Mouse (Mus musculus): ENCODE results near the gene Sh3glb1. TPM values are rescaled to one million over a fixed set of nuclear protein-coding genes. Genes with fewer than 3 reads are reported as not detected.

The Sh3glb1 gene
- polyA plus RNA-seq, 1 experiment: 31.6 TPM

GRCm38 (mm10) chr3:144688284-144688683 lies 31.9 kb downstream of the Sh3glb1 start:
- no peak overlapping the region for H3K4me3 ChIP-seq (ENCODE audit: control insufficient read depth, insufficient read depth, low read length)
- no peak overlapping the region for H3K27ac ChIP-seq (ENCODE audit: control insufficient read depth, insufficient read depth, low read length)
- TF ChIP-seq POLR2A (IDR thresholded peaks at IDR 0.05; ENCODE audit: control insufficient read depth, extremely low read depth, insufficient read depth, low read length, poor library complexity) (no peak), CTCF (IDR thresholded peaks at IDR 0.05; ENCODE audit: borderline replicate concordance, control insufficient read depth, extremely low read depth, insufficient read depth, low read length, poor library complexity) (no peak)
- DNase-seq: no peak
- H3K36me3 ChIP-seq (ENCODE audit: control insufficient read depth, insufficient read depth, low read length): peaks cover 32% of the 10 kb centered on the region
- 93% methylated on average over 8 of the region's 8 CpGs for WGBS
- no peaks in the 10 kb centered on the region for H3K27me3 ChIP-seq (ENCODE audit: control insufficient read depth, insufficient read depth, low read length)
- no peaks in the 10 kb centered on the region for H3K4me1 ChIP-seq (replicated peaks; ENCODE audit: control insufficient read depth, insufficient read depth, low read length)

GRCm38 (mm10) chr3:144687618-144688017 lies 32.5 kb downstream of the Sh3glb1 start:
- 95% methylated on average over 9 of the region's 9 CpGs for WGBS
- Histone ChIP-seq H3K4me1 (replicated peaks; ENCODE audit: control insufficient read depth, insufficient read depth, low read length) (no peaks in the 10 kb centered on the region), H3K27me3 (ENCODE audit: control insufficient read depth, insufficient read depth, low read length) (no peaks in the 10 kb centered on the region), H3K4me3 (ENCODE audit: control insufficient read depth, insufficient read depth, low read length) (no peak overlapping the region), H3K27ac (ENCODE audit: control insufficient read depth, insufficient read depth, low read length) (no peak overlapping the region), H3K36me3 (ENCODE audit: control insufficient read depth, insufficient read depth, low read length) (peaks cover 28% of the 10 kb centered on the region)
- TF ChIP-seq CTCF (IDR thresholded peaks at IDR 0.05; ENCODE audit: borderline replicate concordance, control insufficient read depth, extremely low read depth, insufficient read depth, low read length, poor library complexity) (no peak), POLR2A (IDR thresholded peaks at IDR 0.05; ENCODE audit: control insufficient read depth, extremely low read depth, insufficient read depth, low read length, poor library complexity) (no peak)
- no peak for DNase-seq

DNA sequence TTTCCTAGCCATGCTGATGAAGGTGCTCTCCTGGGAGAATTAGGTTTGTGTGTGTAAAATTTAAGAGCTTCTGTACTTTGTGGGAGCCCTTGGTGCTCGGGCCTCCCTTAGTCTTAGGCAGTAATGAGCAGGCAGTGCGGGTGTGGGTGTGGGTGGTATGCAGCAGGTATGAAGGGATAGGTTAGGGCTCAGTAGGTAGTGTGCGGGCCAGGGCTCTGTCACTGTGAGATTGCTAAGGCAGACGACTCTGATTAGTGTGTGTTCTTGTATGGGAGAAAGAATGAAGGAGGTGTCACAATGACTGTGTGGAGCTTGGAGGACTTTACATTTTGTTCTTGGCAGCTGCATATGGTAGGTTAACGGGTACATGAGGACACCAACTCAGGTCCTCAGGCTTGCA lies 34.0 kb downstream of the Sh3glb1 start:
- DNase-seq: no peak
- Histone ChIP-seq H3K27me3 (ENCODE audit: control insufficient read depth, insufficient read depth, low read length) (no peaks in the 10 kb centered on the region), H3K4me1 (replicated peaks; ENCODE audit: control insufficient read depth, insufficient read depth, low read length) (no peaks in the 10 kb centered on the region), H3K27ac (ENCODE audit: control insufficient read depth, insufficient read depth, low read length) (no peak overlapping the region), H3K36me3 (ENCODE audit: control insufficient read depth, insufficient read depth, low read length) (peaks cover 18% of the 10 kb centered on the region), H3K4me3 (ENCODE audit: control insufficient read depth, insufficient read depth, low read length) (no peak overlapping the region)
- TF ChIP-seq CTCF (IDR thresholded peaks at IDR 0.05; ENCODE audit: borderline replicate concordance, control insufficient read depth, extremely low read depth, insufficient read depth, low read length, poor library complexity) (no peak), POLR2A (IDR thresholded peaks at IDR 0.05; ENCODE audit: control insufficient read depth, extremely low read depth, insufficient read depth, low read length, poor library complexity) (no peak)
- 97% methylated on average over 5 of the region's 5 CpGs for WGBS

GRCm38 (mm10) chr3:144683136-144683814 lies 36.9 kb downstream of the Sh3glb1 start:
- Histone ChIP-seq H3K36me3 (ENCODE audit: control insufficient read depth, insufficient read depth, low read length) (no peaks in the 10 kb centered on the region; the same call in 1 of the 2 replicates), H3K4me3 (ENCODE audit: control insufficient read depth, insufficient read depth, low read length) (no peak overlapping the region), H3K27me3 (ENCODE audit: control insufficient read depth, insufficient read depth, low read length) (no peaks in the 10 kb centered on the region), H3K4me1 (replicated peaks; ENCODE audit: control insufficient read depth, insufficient read depth, low read length) (no peaks in the 10 kb centered on the region), H3K27ac (ENCODE audit: control insufficient read depth, insufficient read depth, low read length) (no peak overlapping the region)
- no peak for DNase-seq
- WGBS: 96% methylated on average over 12 of the region's 12 CpGs
- no peak for TF ChIP-seq CTCF (IDR thresholded peaks at IDR 0.05; ENCODE audit: borderline replicate concordance, control insufficient read depth, extremely low read depth, insufficient read depth, low read length, poor library complexity)
- no peak for TF ChIP-seq POLR2A (IDR thresholded peaks at IDR 0.05; ENCODE audit: control insufficient read depth, extremely low read depth, insufficient read depth, low read length, poor library complexity)

GRCm38 (mm10) chr3:144681542-144681941 lies 38.6 kb downstream of the Sh3glb1 start:
- Histone ChIP-seq H3K4me1 (replicated peaks; ENCODE audit: control insufficient read depth, insufficient read depth, low read length) (no peaks in the 10 kb centered on the region), H3K36me3 (ENCODE audit: control insufficient read depth, insufficient read depth, low read length) (no peaks in the 10 kb centered on the region; the same call in 1 of the 2 replicates), H3K4me3 (ENCODE audit: control insufficient read depth, insufficient read depth, low read length) (no peak overlapping the region), H3K27me3 (ENCODE audit: control insufficient read depth, insufficient read depth, low read length) (no peaks in the 10 kb centered on the region), H3K27ac (ENCODE audit: control insufficient read depth, insufficient read depth, low read length) (no peak overlapping the region)
- no peak for TF ChIP-seq POLR2A (IDR thresholded peaks at IDR 0.05; ENCODE audit: control insufficient read depth, extremely low read depth, insufficient read depth, low read length, poor library complexity)
- TF ChIP-seq CTCF (IDR thresholded peaks at IDR 0.05; ENCODE audit: borderline replicate concordance, control insufficient read depth, extremely low read depth, insufficient read depth, low read length, poor library complexity): no peak
- DNase-seq: no peak
- 91% methylated on average over 5 of the region's 5 CpGs for WGBS

GRCm38 (mm10) chr3:144679701-144680159 lies 40.4 kb downstream of the Sh3glb1 start:
- H3K27me3 ChIP-seq (ENCODE audit: control insufficient read depth, insufficient read depth, low read length): no peaks in the 10 kb centered on the region
- no peak overlapping the region for H3K27ac ChIP-seq (ENCODE audit: control insufficient read depth, insufficient read depth, low read length)
- no peaks in the 10 kb centered on the region; the same call in 1 of the 2 replicates for H3K36me3 ChIP-seq (ENCODE audit: control insufficient read depth, insufficient read depth, low read length)
- WGBS: 77% methylated on average over 8 of the region's 8 CpGs
- H3K4me3 ChIP-seq (ENCODE audit: control insufficient read depth, insufficient read depth, low read length): no peak overlapping the region
- no peak for DNase-seq
- no peaks in the 10 kb centered on the region for H3K4me1 ChIP-seq (replicated peaks; ENCODE audit: control insufficient read depth, insufficient read depth, low read length)
- no peak for TF ChIP-seq POLR2A (IDR thresholded peaks at IDR 0.05; ENCODE audit: control insufficient read depth, extremely low read depth, insufficient read depth, low read length, poor library complexity)
- no peak for TF ChIP-seq CTCF (IDR thresholded peaks at IDR 0.05; ENCODE audit: borderline replicate concordance, control insufficient read depth, extremely low read depth, insufficient read depth, low read length, poor library complexity)
